Mouse (Mus musculus) brain, adult 10 weeks (tissue): ENCODE measurements around the gene 4930451I11Rik. TPM values are rescaled to one million over a fixed set of nuclear protein-coding genes. Genes with fewer than 3 reads are reported as not detected.

ENCODE experiments used
- polyA plus RNA-seq: library from polyadenylated mRNA; stranded (reverse); fragments of 350-450 nt; fragmentation: Illumina TruSeq; extraction: RNeasy Lipid Tissue Mini Kit (QIAGEN cat#74804); gene quantifications from one replicate; pipeline ENCODE4 v1.2.3, GENCODE M21; 2015; ENCODE audit warnings: low read depth, low replicate concordance

Gene 4930451I11Rik
- polyA plus RNA-seq, result not detected

GRCm38 (mm10) chr7:126831539-126831938 lies at the start of gene 4930451I11Rik:
Gene 4930451I11Rik (minus strand): TSS chr7:126831639.

GRCm38 (mm10) chr7:126862147-126862784 lies 30.8 kb upstream of the 4930451I11Rik start, which contains the start of gene Ino80e:
Gene Ino80e (minus strand): TSS chr7:126862377.

GRCm38 (mm10) chr7:126861429-126862130 lies 30.1 kb upstream of the 4930451I11Rik start, which contains the start of gene Hirip3:
Gene Hirip3 (plus strand): TSS chr7:126861972.

DNA sequence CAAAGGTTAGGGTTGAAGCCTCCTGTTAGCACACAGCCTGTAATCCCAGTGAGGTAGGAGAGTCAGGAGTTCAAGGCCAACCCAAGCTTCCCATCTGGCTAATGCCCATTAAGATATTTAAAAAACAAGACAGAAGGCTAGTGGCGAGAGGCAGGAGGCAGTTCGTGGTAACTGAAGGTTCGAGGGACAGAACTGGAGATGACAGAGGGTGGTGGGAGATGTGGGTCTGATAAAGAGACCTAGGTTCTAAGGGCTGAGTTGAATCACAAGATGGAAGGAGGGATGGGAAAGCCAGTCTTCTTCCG lies 15.6 kb upstream of the 4930451I11Rik start, which contains the start of gene Doc2a:
Doc2a (plus strand) TSS at position 301 of the 305 bp plus-strand sequence.

GRCm38 (mm10) chr7:126797411-126798126 lies 33.9 kb downstream of the 4930451I11Rik start, which contains the start of gene Fam57b:
Gene Fam57b (plus strand): TSS chr7:126797668.

GRCm38 (mm10) chr7:126791851-126792720 lies 39.4 kb downstream of the 4930451I11Rik start, which contains the start of gene Ppp4c:
Gene Ppp4c (minus strand): TSS chr7:126792496.

GRCm38 (mm10) chr7:126780971-126781635 lies 50.3 kb downstream of the 4930451I11Rik start, which contains the start of gene Tbx6:
Gene Tbx6 (plus strand): TSS chr7:126781483.

Other genes with a start within 250 kb of the 4930451I11Rik start
- gene Apobr, start 246.7 kb downstream of the 4930451I11Rik start, polyA plus RNA-seq, result 0.80 TPM
- 21.6 TPM for gene Cln3, start 245.8 kb downstream of the 4930451I11Rik start, polyA plus RNA-seq
- not detected for gene Il27, start 236.7 kb downstream of the 4930451I11Rik start, polyA plus RNA-seq
- 19.3 TPM for gene Nupr1, start 200.8 kb downstream of the 4930451I11Rik start, polyA plus RNA-seq
- gene Sgf29, start 182.3 kb downstream of the 4930451I11Rik start, polyA plus RNA-seq, result 22.6 TPM
- 21.5 TPM for gene Sult1a1, start 155.2 kb downstream of the 4930451I11Rik start, polyA plus RNA-seq
- gene Bola2, start 136.2 kb downstream of the 4930451I11Rik start, polyA plus RNA-seq, result 64.2 TPM
- 14.6 TPM for gene Slx1b, start 135.9 kb downstream of the 4930451I11Rik start, polyA plus RNA-seq
- 136 TPM for gene Coro1a, start 123.9 kb downstream of the 4930451I11Rik start, polyA plus RNA-seq
- 169 TPM for gene Mapk3, start 72.0 kb downstream of the 4930451I11Rik start, polyA plus RNA-seq
- gene Gdpd3, start 65.3 kb downstream of the 4930451I11Rik start, polyA plus RNA-seq, result 2.1 TPM
- 387 TPM for gene Ypel3, start 54.7 kb downstream of the 4930451I11Rik start, polyA plus RNA-seq
- gene Tbx6, start 50.2 kb downstream of the 4930451I11Rik start, polyA plus RNA-seq, result 1.5 TPM
- 61.6 TPM for gene Ppp4c, start 39.1 kb downstream of the 4930451I11Rik start, polyA plus RNA-seq
- 55.7 TPM for gene Fam57b, start 34.0 kb downstream of the 4930451I11Rik start, polyA plus RNA-seq
- gene Doc2a, start 15.8 kb upstream of the 4930451I11Rik start, polyA plus RNA-seq, result 32.7 TPM
- 46.0 TPM for gene Hirip3, start 30.3 kb upstream of the 4930451I11Rik start, polyA plus RNA-seq
- gene Ino80e, start 30.7 kb upstream of the 4930451I11Rik start, polyA plus RNA-seq, result 57.0 TPM
- 79.3 TPM for gene Taok2, start 53.1 kb upstream of the 4930451I11Rik start, polyA plus RNA-seq
- 29.0 TPM for gene Tmem219, start 91.3 kb upstream of the 4930451I11Rik start, polyA plus RNA-seq
- gene Kctd13, start 97.2 kb upstream of the 4930451I11Rik start, polyA plus RNA-seq, result 159 TPM
- gene Asphd1, start 117.9 kb upstream of the 4930451I11Rik start, polyA plus RNA-seq, result 39.0 TPM
- 234 TPM for gene Sez6l2, start 118.9 kb upstream of the 4930451I11Rik start, polyA plus RNA-seq
- 168 TPM for gene Cdipt, start 144.3 kb upstream of the 4930451I11Rik start, polyA plus RNA-seq
- gene Cdiptos, start 144.5 kb upstream of the 4930451I11Rik start, polyA plus RNA-seq, result 0.82 TPM
- 4.3 TPM for gene Mvp, start 183.0 kb upstream of the 4930451I11Rik start, polyA plus RNA-seq
- not detected for gene Pagr1b, start 184.8 kb upstream of the 4930451I11Rik start, polyA plus RNA-seq
- 21.8 TPM for gene Pagr1a, start 185.7 kb upstream of the 4930451I11Rik start, polyA plus RNA-seq
- gene Gm42742, start 189.5 kb upstream of the 4930451I11Rik start, polyA plus RNA-seq, result 57.4 TPM
- 205 TPM for gene Prrt2, start 189.6 kb upstream of the 4930451I11Rik start, polyA plus RNA-seq
- gene Maz, start 195.4 kb upstream of the 4930451I11Rik start, polyA plus RNA-seq, result 137 TPM
- 8.7 TPM for gene Kif22, start 210.8 kb upstream of the 4930451I11Rik start, polyA plus RNA-seq